Mouse (Mus musculus) adrenal gland, adult 18-20 months (tissue): ENCODE results near the gene Zfp219. TPM values are rescaled to one million over a fixed set of nuclear protein-coding genes. Genes with fewer than 3 reads are reported as not detected.

Source experiments
- total RNA-seq, 2 experiments: library from RNA; stranded (reverse); gene quantifications; 1 replicate in 1 of 2; 2 replicates in 1 of 2; pipeline ENCODE4 v1.2.3; 2021

The Zfp219 gene
- total RNA-seq, 2 experiments from 2014 or later = 53.9 to 61.2 TPM

Other genes with a start within 250 kb of the Zfp219 start
- not detected for gene Ang4, start 247.1 kb downstream of the Zfp219 start, total RNA-seq
- not detected for gene AY358078, start 220.7 kb downstream of the Zfp219 start, total RNA-seq
- not detected for gene Ear6, start 167.0 kb downstream of the Zfp219 start, total RNA-seq
- 10 to 100 TPM; 30.5 to 36.3 TPM for gene Mettl17, start 135.9 kb downstream of the Zfp219 start, total RNA-seq
- 1 to 10 TPM in 1 of 2 experiments, under 1 TPM in 1; 0.56 to 1.3 TPM for gene Slc39a2, start 127.8 kb downstream of the Zfp219 start, total RNA-seq
- 100 to 1,000 TPM; 256 to 257 TPM for gene Ndrg2, start 106.6 kb downstream of the Zfp219 start, total RNA-seq
- gene Tppp2, start 102.3 kb downstream of the Zfp219 start, total RNA-seq = not detected
- not detected for gene Rnase13, start 98.0 kb downstream of the Zfp219 start, total RNA-seq
- 10 to 100 TPM; 37.8 to 39.7 TPM for gene Arhgef40, start 36.0 kb downstream of the Zfp219 start, total RNA-seq
- gene Tmem253, start 5.1 kb downstream of the Zfp219 start, total RNA-seq = 1 to 10 TPM; 2.1 to 2.3 TPM
- gene Olfr221, start 21.7 kb upstream of the Zfp219 start, total RNA-seq = not detected
- gene Hnrnpc, start 83.3 kb upstream of the Zfp219 start, total RNA-seq = 100 to 1,000 TPM; 285 to 298 TPM
- 1 to 10 TPM in 1 of 2 experiments, under 1 TPM in 1; 0.35 to 1.3 TPM for gene Rpgrip1, start 90.0 kb upstream of the Zfp219 start, total RNA-seq
- gene Supt16, start 176.7 kb upstream of the Zfp219 start, total RNA-seq = 10 to 100 TPM; 51.5 to 53.1 TPM
- gene Chd8, start 237.0 kb upstream of the Zfp219 start, total RNA-seq = 10 to 100 TPM; 69.1 to 80.0 TPM